24 mouse cellular contexts compared by ENCODE assay signal in the genomic region with DNA sequence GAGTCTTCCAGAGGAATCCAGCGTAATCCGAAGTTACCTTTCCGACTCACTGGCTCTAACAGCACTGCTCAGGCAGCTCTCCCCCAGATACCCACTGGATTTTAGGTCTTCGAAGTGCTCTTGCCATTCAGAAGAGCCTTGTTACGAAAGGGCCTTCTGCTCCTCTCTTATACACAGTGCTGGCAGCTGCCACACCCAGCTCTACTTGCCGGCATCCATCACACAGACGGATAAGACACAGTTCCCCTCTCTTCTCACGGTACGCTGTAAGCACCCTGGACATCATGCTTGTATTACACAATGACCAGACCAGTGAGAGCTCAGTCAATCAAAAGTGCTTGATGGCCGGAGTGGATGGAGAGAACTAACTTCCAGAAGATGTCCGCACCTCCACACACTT. TPM values are rescaled to one million over a fixed set of nuclear protein-coding genes. Genes with fewer than 3 reads are reported as not detected.
DNase-seq lines count a peak whose midpoint lies in the region; ATAC-seq lines count a peak whose summit lies in the region.
"Had no signal": no experiment of that assay in that cellular context is flagged by ENCODE, and none has a peak within 500 bp of the region (broad histone marks: within the 10 kb centered on the region; RNA-seq: fewer than 3 reads in every experiment).

No protein-coding gene starts in this region.

- H3K9me3 ChIP-seq in forebrain, embryonic 12.5 days: no peaks in the 10 kb centered on the region
- no peaks in the 10 kb centered on the region for H3K9me3 ChIP-seq in forebrain, embryonic 16.5 days (ENCODE audit: control insufficient read depth, low read length)
- no peaks in the 10 kb centered on the region for H3K9me3 ChIP-seq in midbrain, embryonic 16.5 days (replicated peaks; ENCODE audit: control insufficient read depth, low read length, poor library complexity, severe bottlenecking)
- H3K9me3 ChIP-seq in midbrain, embryonic 15.5 days: no peaks in the 10 kb centered on the region
- H3K9me3 ChIP-seq in kidney, embryonic 16.5 days (ENCODE audit: low read length): no peaks in the 10 kb centered on the region
- H3K9me3 ChIP-seq: embryonic facial prominence, embryonic 12.5 days; G1E; heart, embryonic 10.5 days had no signal

- no peak overlapping the region for H3K4me2 ChIP-seq in forebrain, embryonic 12.5 days
- no peak overlapping the region for H3K4me2 ChIP-seq in forebrain, embryonic 16.5 days (ENCODE audit: low read length)
- no peak overlapping the region for H3K4me2 ChIP-seq in midbrain, embryonic 16.5 days (ENCODE audit: low read length)
- no peak overlapping the region for H3K4me2 ChIP-seq in midbrain, embryonic 15.5 days
- no peak overlapping the region for H3K4me2 ChIP-seq in kidney, embryonic 16.5 days (replicated peaks; ENCODE audit: low read depth, low read length)
- H3K4me2 ChIP-seq: embryonic facial prominence, embryonic 12.5 days; hindbrain, embryonic 14.5 days had no signal

- H3K27me3 ChIP-seq in forebrain, embryonic 12.5 days: no peaks in the 10 kb centered on the region
- no peaks in the 10 kb centered on the region for H3K27me3 ChIP-seq in forebrain, embryonic 16.5 days (replicated peaks; ENCODE audit: control insufficient read depth, insufficient read depth, low read length)
- no peaks in the 10 kb centered on the region for H3K27me3 ChIP-seq in midbrain, embryonic 16.5 days (ENCODE audit: control insufficient read depth, insufficient read depth, low read depth, low read length)
- H3K27me3 ChIP-seq in midbrain, embryonic 15.5 days (replicated peaks): no peaks in the 10 kb centered on the region
- no peaks in the 10 kb centered on the region for H3K27me3 ChIP-seq in kidney, embryonic 16.5 days (ENCODE audit: insufficient read depth, low read length)
- H3K27me3 ChIP-seq: embryonic facial prominence, embryonic 12.5 days; Patski had no signal

- no peaks in the 10 kb centered on the region for H3K4me1 ChIP-seq in forebrain, embryonic 12.5 days
- no peaks in the 10 kb centered on the region for H3K4me1 ChIP-seq in forebrain, embryonic 16.5 days (replicated peaks; ENCODE audit: control insufficient read depth, insufficient read depth, low read length)
- H3K4me1 ChIP-seq in midbrain, embryonic 16.5 days (ENCODE audit: control insufficient read depth, insufficient read depth, low read length): no peaks in the 10 kb centered on the region
- no peaks in the 10 kb centered on the region for H3K4me1 ChIP-seq in midbrain, embryonic 15.5 days
- H3K4me1 ChIP-seq in kidney, embryonic 16.5 days (ENCODE audit: insufficient read depth, low read length): no peaks in the 10 kb centered on the region
- H3K4me1 ChIP-seq: embryonic facial prominence, embryonic 12.5 days had no signal

- no peak overlapping the region for H3K9ac ChIP-seq in forebrain, embryonic 12.5 days
- no peak overlapping the region for H3K9ac ChIP-seq in forebrain, embryonic 16.5 days (replicated peaks; ENCODE audit: low read depth, low read length)
- no peak overlapping the region for H3K9ac ChIP-seq in midbrain, embryonic 16.5 days (ENCODE audit: low read depth, low read length)
- no peak overlapping the region for H3K9ac ChIP-seq in midbrain, embryonic 15.5 days
- H3K9ac ChIP-seq in kidney, embryonic 16.5 days (replicated peaks; ENCODE audit: low read length): no peak overlapping the region
- H3K9ac ChIP-seq: embryonic facial prominence, embryonic 12.5 days; hindbrain, embryonic 14.5 days had no signal

- DNase-seq in heart, adult 11 months: peak; percentile 64
- no peak for DNase-seq in heart, postnatal 14 days
- no peak for DNase-seq in layer of hippocampus, postnatal 25 days (ENCODE audit: extremely low spot score in 1 of 2, low spot score in 1 of 2)
- DNase-seq: adrenal gland, postnatal 14 days; B cell, adult 2 months; cerebellum, adult 11-12 months; cerebellum, adult 9-10 months; cerebellum, postnatal 25 days; gastrocnemius, postnatal 36 days; heart, adult 18-20 months; heart, postnatal 10 days had no signal

- H3K27ac ChIP-seq in forebrain, embryonic 12.5 days: no peak overlapping the region
- no peak overlapping the region for H3K27ac ChIP-seq in forebrain, embryonic 16.5 days (ENCODE audit: low read length)
- no peak overlapping the region for H3K27ac ChIP-seq in midbrain, embryonic 16.5 days (ENCODE audit: low read length)
- H3K27ac ChIP-seq in midbrain, embryonic 15.5 days: no peak overlapping the region
- H3K27ac ChIP-seq in kidney, embryonic 16.5 days (ENCODE audit: low read length): no peak overlapping the region
- H3K27ac ChIP-seq: embryonic facial prominence, embryonic 12.5 days; heart, embryonic 10.5 days; hindbrain, embryonic 14.5 days had no signal

- H3K4me3 ChIP-seq in forebrain, embryonic 12.5 days (replicated peaks): no peak overlapping the region
- no peak overlapping the region for H3K4me3 ChIP-seq in forebrain, embryonic 16.5 days (replicated peaks; ENCODE audit: low read length)
- H3K4me3 ChIP-seq in midbrain, embryonic 16.5 days (ENCODE audit: low read depth, low read length): no peak overlapping the region
- no peak overlapping the region for H3K4me3 ChIP-seq in midbrain, embryonic 15.5 days
- H3K4me3 ChIP-seq in kidney, embryonic 16.5 days (ENCODE audit: low read length): no peak overlapping the region
- H3K4me3 ChIP-seq: embryonic facial prominence, embryonic 12.5 days; heart, embryonic 10.5 days had no signal

- ATAC-seq in forebrain, embryonic 12.5 days (ENCODE audit: low FRiP score): peak; percentile 39; the same call in 1 of the 2 replicates
- no peak for ATAC-seq in forebrain, embryonic 16.5 days
- 0 out of 2 replicates have a peak, but pooled peaks have one; percentile 55 for ATAC-seq in midbrain, embryonic 16.5 days
- ATAC-seq in midbrain, embryonic 15.5 days (replicated peaks): no peak
- ATAC-seq in kidney, embryonic 16.5 days (ENCODE audit: low FRiP score, low TSS enrichment): no peak
- ATAC-seq: activated CD4-positive, CD25-positive, alpha-beta regulatory T cell, adult 4 months; CD4-positive, CD25-positive, alpha-beta regulatory T cell, adult 4 months; forebrain, embryonic 14.5 days; Patski had no signal

- H3K36me3 ChIP-seq in forebrain, embryonic 12.5 days (replicated peaks): peaks cover 47% of the 10 kb centered on the region
- H3K36me3 ChIP-seq in forebrain, embryonic 16.5 days (ENCODE audit: control insufficient read depth, insufficient read depth): peaks cover 25% of the 10 kb centered on the region
- peaks cover 26% of the 10 kb centered on the region for H3K36me3 ChIP-seq in midbrain, embryonic 16.5 days (ENCODE audit: control insufficient read depth, insufficient read depth, low read length)
- H3K36me3 ChIP-seq in midbrain, embryonic 15.5 days (replicated peaks): peaks cover 30% of the 10 kb centered on the region
- peaks cover 44% of the 10 kb centered on the region for H3K36me3 ChIP-seq in kidney, embryonic 16.5 days (ENCODE audit: insufficient read depth, low read length)

- 91% methylated on average over 11 of the region's 11 CpGs for WGBS in forebrain, embryonic 12.5 days
- WGBS in forebrain, embryonic 16.5 days: 88% methylated on average over 11 of the region's 11 CpGs
- WGBS in midbrain, embryonic 16.5 days: 88% methylated on average over 11 of the region's 11 CpGs
- WGBS in midbrain, embryonic 15.5 days: 87% methylated on average over 11 of the region's 11 CpGs
- WGBS in kidney, embryonic 16.5 days: 88% methylated on average over 11 of the region's 11 CpGs

- intact Hi-C loops in heart, postnatal 14 days (cut with DNase I): no loop called here

RNA-seq across cellular contexts. Expression of a gene that starts 11.8 kb away (rescaled TPM):
- polyA plus RNA-seq in forebrain, embryonic 12.5 days (2016; fragmentation: Nextera tagmentation; extraction: Ambion mirVana): 3.3 and 5.3 TPM in 2 replicates
- 4.7 and 7.4 TPM in 2 replicates for polyA plus RNA-seq in forebrain, embryonic 16.5 days (2015; fragmentation: Nextera tagmentation; extraction: Ambion mirVana)
- total RNA-seq in heart, postnatal 14 days (2021): 1 to 10 TPM; 2.2 to 2.6 TPM
- 4.6 and 7.3 TPM in 2 replicates for polyA plus RNA-seq in midbrain, embryonic 16.5 days (2015; fragmentation: Nextera tagmentation; extraction: Ambion mirVana)
- 3.9 and 6.3 TPM in 2 replicates for polyA plus RNA-seq in midbrain, embryonic 15.5 days (2015; fragmentation: Nextera tagmentation; extraction: Ambion mirVana)
- polyA plus RNA-seq in kidney, embryonic 16.5 days (2015; fragmentation: Nextera tagmentation; extraction: Ambion mirVana): 2.1 and 2.8 TPM in 2 replicates
- total RNA-seq in layer of hippocampus, postnatal 25 days (2021): 1 to 10 TPM; 3.3 to 3.8 TPM
- total RNA-seq: G1E had no signal
- polyA plus RNA-seq: G1E had no signal

Comparison
In these comparisons a context has a peak if more than half of its experiments do, and no peak if none do; other contexts are left out.
1. ATAC-seq: peak in forebrain, embryonic 12.5 days (single experiment) and midbrain, embryonic 16.5 days (single experiment); none in forebrain, embryonic 16.5 days (single experiment), midbrain, embryonic 15.5 days (single experiment) and kidney, embryonic 16.5 days (single experiment).